Mouse (Mus musculus): ENCODE measurements around the gene Atf3.
"Not testable (repeated sequence)": the region's sequence is repeated elsewhere in the genome, so short reads cannot be mapped to it uniquely, and the experiment has no call there.

Atf3 gene

GRCm38 (mm10) chr1:191189671-191190372 is 28.0 kb downstream of the Atf3 start:
- DNase-seq, result no peak

- peak; percentile 87 for DNase-seq
These were observed 31.5 kb downstream of the Atf3 start for GRCm38 (mm10) chr1:191186386-191186770.

- peak; percentile 32 for DNase-seq
These were observed 32.0 kb downstream of the Atf3 start for GRCm38 (mm10) chr1:191185761-191186385.

- DNase-seq, result peak; percentile 76
These were observed 33.0 kb downstream of the Atf3 start for GRCm38 (mm10) chr1:191184841-191185251.

GRCm38 (mm10) chr1:191184066-191184815 is 33.6 kb downstream of the Atf3 start:
- peak; percentile 46 for DNase-seq

- DNase-seq, result peak; percentile 100
These were observed 34.4 kb downstream of the Atf3 start for GRCm38 (mm10) chr1:191183163-191184065.

GRCm38 (mm10) chr1:191182431-191183162 is 35.2 kb downstream of the Atf3 start:
- peak; percentile 82 for DNase-seq

- no peak for DNase-seq
These were observed 36.2 kb downstream of the Atf3 start for GRCm38 (mm10) chr1:191181469-191182259.

GRCm38 (mm10) chr1:191180397-191180796 is 37.4 kb downstream of the Atf3 start:
- DNase-seq, result peak; percentile 18

- no peak for DNase-seq
These were observed 38.0 kb downstream of the Atf3 start for GRCm38 (mm10) chr1:191179846-191180245.

GRCm38 (mm10) chr1:191178511-191179188 is 39.2 kb downstream of the Atf3 start:
- DNase-seq, result no peak

GRCm38 (mm10) chr1:191176887-191177286 is 41.0 kb downstream of the Atf3 start:
- no peak for DNase-seq

GRCm38 (mm10) chr1:191172487-191172886 is 45.4 kb downstream of the Atf3 start:
- no peak for DNase-seq

GRCm38 (mm10) chr1:191170444-191170843 is 47.4 kb downstream of the Atf3 start:
- no peak for DNase-seq

- no peak for DNase-seq
These were observed 51.6 kb downstream of the Atf3 start for GRCm38 (mm10) chr1:191166189-191166588.

GRCm38 (mm10) chr1:191164717-191165116 is 53.1 kb downstream of the Atf3 start, which contains the start of gene Fam71a:
Gene Fam71a, minus strand, starts transcription at chr1:191164817.
- no peak for DNase-seq

GRCm38 (mm10) chr1:191154314-191154713 is 63.5 kb downstream of the Atf3 start:
- no peak for DNase-seq

GRCm38 (mm10) chr1:191153052-191153451 is 64.8 kb downstream of the Atf3 start:
- peak; percentile 67 for DNase-seq

GRCm38 (mm10) chr1:191150924-191151605 is 66.8 kb downstream of the Atf3 start:
- no peak for DNase-seq

- not testable (repeated sequence) for DNase-seq
These were observed 68.3 kb downstream of the Atf3 start for GRCm38 (mm10) chr1:191149489-191149888.
